Mouse (Mus musculus) skeletal muscle tissue, adult 2 months (tissue): ENCODE data around the gene Sorcs1.

Experiments
- DNase-seq: peaks from one replicate; pipeline ENCODE4 v3.0.0-alpha.2; 2012; ENCODE audit warnings: low read depth, low spot score

The Sorcs1 gene

DNA sequence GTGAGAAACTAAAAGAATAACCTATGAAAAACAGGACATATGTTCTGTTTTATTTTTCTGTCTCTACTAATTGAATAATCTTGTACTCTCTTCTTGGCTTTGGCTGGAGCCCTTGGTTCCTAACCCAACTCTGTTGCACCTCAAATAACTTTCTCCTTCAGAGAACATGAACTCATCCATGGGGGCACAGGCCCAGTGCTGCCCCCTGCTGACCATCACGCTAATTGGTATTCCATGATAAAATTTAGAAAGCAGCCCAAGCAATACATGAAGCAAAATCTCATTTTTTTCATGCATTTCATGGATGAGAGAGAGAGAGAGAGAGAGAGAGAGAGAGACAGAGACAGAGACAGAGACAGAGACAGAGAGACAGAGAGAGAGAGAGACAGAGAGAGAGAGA, 255.5 kb downstream of the Sorcs1 start:
- DNase-seq = no peak

DNA sequence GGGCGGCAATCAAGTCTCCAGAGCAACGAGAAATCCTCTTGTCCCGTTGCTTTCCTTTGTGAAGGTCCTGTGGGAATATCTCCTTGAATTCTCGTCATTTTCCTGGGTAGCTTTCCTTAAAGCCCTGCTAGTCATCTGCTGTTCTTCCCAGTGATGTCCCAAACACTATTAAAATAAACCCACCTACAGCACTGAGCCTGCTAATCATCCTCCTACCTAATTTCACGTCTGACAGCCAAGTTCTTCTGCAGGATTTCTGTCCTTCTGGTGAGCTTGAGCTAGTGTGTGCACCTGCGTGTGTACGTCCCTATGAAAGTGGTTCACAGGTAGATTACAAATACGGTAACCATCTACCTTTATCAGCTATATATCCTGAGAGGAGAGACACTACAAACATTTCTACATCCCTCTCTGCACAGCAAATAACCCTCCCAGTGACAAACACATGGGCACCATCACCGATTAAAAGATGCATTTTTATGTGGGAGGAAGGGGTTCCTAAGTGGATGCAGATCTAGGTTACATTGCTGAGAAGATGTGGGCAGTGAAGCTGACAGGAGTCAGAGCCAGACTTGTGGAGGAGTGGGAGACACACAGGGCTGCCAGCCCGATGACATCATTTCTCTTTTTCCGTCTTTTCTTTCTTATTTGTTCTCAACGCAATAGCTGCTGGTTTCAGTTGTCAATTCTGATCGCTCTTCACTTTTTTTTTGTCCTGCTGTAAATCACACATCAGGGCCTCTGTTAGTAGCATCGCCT, 259.3 kb downstream of the Sorcs1 start:
- DNase-seq = no peak

DNA sequence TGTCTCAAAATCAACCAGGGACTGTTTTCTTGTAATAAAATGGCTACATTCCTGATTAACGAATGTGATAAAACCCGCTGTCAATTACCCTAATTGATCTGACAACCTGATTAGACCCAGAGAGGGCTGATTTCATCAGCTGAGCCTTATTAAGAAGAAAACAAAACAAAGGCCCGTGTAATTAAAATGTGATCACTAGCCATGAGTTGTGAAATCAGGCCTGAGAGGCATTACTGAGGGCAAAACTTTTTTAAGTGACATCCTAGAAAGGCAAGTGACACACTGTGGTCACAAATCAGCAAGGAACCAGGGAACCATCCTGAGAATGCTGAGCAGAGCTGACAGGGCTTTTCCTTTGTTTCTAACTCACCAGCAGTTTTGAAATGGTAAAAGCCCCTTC, 267.9 kb downstream of the Sorcs1 start:
- DNase-seq = no peak

DNA sequence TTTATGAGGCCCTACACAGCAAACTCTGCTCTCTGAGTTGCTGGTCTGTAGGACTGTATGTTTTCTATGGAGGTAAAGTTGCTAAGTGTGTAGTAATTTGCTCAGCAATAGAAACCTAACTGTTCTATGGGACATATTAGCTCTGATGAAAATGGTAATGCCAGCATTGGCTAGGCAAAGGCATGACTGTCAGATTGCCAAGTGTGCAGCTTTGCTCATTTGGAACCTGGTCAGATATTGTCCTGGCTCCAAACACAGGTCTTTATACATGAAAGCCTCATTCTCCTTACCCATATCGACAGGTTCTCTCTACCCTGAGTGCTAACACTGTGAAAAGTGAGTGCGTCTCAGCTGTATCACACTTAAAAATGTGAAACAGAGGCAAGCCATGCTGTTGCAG, 280.1 kb downstream of the Sorcs1 start:
- DNase-seq = no peak

DNA sequence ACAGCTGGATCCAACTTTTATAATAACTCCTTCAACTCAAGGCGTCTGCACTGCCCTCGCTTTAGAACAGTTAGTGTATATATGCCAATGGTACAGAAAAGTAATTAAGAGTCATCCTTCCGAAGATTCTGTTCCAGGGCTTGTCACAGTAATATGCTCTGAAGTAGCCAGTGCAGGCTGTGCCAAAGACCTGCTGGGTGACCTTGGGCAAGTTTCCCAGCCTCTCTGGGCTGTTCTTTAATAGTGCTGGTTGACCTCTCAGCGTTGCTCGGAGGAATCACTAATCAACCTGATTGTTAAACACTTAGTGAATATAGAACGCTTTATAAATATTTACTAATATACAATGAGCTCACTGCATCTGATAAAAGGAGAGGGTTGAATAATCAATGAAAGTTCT, 282.7 kb downstream of the Sorcs1 start:
- no peak for DNase-seq

DNA sequence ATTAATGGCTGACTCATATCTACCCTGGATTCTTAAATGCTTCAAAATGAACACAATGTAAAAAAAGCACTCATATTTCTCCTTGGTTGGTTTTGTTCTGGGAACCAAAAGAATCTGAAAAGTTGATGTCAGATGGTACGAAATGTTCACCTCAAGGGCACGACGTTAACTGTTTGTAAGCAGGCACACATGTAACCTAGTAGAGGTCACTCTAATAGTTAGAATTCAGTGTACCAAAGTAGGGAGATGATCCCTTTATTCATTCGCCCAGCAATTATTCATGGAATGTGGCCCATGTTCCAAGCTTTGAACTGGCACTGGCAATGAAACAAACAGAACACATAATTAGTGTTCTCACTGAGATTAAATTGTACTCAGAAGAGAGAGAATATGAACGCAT, 284.3 kb downstream of the Sorcs1 start:
- DNase-seq = no peak

DNA sequence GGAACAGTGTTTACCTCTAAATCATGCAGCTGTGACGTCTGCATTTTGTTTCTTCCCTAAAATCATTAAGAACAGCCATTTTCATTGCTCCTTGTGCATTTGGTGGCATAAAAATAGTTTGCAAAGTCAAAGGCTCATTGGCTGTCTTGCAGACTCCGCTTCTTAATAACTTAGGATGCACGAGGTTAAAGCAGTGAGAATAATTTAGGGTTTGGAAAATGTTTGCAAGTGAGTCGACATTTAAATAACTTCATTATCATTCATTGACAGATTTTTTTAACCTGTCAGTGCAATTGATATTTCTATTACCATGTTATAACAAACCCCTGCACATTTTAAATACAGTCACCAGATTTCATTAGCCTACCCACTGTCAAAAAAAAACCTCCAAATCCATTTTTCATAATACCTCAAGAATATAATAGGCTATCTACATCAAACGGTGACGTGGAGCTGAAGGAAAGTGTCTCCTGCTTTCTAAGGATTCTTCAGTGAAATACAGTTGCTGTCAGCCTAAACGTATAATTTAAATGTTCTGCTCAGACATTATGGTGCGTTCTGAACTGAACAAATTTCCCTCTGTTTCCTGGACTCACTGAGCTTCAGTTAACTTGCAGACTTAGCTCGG, 288.4 kb downstream of the Sorcs1 start:
- DNase-seq = no peak

DNA sequence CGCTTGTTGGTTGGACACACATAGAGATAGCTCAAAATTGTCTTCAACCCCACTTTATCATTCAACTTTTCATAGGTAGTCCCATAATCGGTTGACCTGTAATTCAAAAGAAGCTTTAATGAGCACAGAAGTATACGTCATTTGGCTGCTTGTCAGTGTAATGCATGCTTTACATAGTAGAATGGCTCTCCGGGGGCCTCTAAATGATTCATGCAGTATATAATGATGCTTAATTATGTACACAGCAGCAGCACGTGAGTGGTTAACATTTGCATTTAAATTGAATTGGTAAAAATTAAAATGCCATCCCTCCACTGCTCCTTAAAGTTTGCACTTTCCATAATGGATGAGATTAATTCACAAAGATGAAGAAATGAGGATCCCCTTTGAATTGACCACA, 299.5 kb downstream of the Sorcs1 start:
- DNase-seq = no peak

DNA sequence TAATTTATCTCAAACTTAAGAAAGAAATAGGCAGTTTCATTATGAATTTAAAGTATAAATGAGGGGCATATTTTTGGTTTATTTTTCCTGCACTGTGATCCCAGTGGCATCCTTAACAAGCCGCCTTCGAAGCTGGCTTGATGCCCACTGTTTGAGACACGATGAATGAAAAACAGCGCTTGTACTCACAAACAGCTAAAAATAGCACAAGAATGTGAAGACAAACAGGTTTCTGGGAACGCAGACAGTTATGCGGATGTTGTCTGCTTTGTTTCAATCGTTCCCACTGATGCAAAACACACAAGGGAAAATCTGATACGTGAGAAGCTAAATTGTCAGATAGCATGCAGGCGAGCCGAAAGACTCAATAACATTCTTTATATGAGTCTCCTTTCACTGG, 303.7 kb downstream of the Sorcs1 start:
- DNase-seq = no peak

DNA sequence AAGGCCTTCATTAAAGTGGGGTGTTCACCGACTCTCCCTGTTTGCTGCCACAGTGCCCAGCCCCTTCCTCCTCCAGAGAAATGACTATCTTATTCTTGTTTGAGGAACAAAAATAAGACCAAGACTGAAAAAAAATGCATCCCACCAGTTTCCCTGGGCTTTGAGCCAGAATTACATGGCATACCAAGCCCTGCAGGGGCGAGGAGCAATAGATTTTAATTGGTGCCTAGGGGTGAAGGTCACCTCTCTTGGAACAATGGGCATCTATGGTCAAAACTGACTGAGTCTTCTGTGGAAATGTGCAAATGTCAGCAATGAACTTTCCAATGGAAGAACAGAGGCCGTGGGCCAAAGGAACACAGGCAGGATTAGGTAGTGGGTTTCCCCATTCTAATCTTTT, 312.0 kb downstream of the Sorcs1 start:
- no peak for DNase-seq

DNA sequence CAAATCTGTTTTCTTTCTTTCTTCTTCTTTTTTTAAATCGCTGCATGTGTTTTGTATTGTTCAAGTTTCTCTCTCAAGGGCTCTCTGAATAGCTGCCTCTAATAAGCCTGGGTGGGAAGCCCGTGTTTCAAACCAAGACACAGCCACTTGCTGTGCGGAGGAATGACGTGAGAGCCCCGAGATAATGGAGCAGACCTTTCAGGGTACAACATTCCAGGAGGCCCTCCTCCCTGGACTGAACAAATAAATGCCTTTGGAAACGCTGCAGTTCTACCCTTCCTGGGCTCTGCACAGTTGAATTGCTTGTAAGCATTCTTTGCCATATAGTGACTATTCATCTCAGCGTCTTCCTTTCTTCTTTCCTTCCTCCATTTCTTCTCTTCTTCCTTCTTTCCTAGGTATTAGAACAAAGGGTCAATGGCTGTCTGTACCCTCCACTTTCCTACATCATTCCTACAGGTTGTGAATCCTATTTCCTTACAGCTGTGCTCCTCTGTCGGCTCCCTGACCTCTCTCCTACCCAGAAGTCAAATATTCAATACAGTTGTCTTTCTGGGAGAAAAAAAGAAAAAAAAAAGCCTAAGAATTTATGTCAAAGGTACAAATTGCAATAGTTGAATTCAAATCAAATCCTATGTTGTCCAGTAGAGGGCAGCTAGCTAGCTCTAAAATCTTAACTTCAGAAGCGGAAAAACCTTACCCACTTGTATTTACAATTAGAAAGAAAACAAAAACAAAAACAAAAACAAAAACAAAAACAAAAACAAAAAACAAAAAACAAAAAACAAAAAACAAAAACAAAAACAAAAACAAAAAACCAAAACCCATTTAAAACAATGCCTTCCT, 315.6 kb downstream of the Sorcs1 start:
- DNase-seq = no peak

DNA sequence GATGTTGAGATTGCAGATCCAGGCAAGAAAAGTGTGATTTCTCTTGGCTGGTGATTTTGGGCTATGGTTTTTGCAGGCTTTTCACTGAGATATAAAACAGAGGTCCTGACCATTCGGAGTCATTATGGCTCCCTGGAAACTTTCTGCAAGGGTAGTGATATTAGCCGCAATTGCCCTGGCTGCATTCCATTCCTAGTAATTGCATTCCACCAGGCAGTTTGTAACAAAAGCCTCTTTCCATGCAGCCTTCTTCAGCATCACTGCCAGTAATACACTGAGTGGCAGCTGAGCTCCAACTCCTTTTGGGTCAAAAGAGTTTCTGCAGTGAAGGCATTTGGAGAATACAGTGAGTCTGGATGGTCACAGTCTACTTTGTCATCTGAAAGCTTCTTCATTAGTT, 319.9 kb downstream of the Sorcs1 start:
- DNase-seq = no peak

DNA sequence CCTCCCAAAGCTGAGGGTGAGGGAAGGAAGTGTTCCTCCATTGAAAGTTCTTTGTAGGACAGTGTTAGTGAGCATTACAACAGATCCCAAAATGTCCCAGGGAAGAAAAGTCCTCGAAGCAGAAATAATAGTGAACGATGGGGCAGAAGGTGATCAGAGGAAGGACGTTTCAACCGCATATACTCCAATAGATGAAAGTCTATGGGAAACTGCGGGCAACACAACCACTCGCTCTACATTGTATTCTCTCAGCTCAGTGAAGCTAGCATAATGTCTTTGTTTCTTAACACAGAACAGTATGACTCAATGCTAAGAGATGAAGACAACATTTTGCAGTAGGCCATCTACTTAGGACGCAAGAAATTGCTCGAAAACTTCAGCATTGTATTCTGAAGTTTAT, 339.2 kb downstream of the Sorcs1 start:
- no peak for DNase-seq

DNA sequence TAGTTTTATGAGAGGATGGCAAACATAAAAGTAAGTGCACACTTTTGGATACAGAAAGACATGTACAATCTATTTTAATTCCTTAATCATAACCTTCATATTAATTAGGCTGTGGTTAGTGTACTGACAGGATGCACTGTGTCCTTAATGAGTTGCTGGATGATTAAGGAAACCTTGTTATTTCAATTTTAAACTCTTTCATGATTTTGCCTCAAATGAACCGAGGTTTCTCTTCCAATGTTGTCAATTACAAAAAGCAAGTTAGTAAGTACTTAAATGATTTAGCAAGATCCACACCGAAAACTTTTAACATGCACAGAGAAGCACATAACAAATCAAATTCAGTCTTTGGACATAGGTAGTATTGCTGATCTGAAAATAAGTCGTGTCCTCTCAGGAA, 341.7 kb downstream of the Sorcs1 start:
- no peak for DNase-seq

DNA sequence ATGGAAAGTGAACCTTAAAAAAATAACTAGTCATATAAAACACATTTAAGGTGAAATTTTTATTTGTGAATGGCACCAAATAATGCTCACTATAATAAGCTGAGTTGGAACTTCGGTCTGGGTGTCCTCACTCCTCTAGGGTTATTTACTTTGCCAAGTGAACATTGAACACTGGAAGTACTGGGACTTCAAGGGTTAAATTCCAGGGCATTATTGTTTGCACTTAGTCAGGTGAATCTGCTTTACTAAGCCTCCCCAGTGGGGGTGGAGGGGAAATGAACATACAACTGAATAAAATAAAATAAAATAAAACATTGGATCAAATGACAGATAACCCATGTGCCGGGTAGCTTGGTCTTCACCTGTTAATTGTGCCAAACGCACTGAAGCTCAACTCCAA, 347.3 kb downstream of the Sorcs1 start:
- no peak for DNase-seq

DNA sequence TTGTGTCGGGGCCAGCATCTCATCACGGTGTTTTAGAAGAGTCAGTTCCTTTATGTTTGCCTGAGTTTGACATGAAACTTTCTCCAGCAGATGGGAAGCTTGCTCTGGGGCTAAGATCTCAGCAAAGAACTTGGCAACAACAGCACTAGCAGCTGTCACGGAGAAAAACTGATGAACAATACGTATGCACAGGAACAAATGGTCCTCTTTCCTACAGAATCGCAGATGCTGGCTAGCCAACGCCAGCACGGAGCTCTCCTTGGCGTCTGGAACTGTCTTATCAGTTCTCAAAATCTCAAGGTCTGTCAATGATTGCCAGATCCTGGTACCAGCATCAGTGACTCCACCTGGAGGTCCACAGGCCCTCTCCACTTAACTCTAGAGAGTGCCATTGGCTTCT, 350.6 kb downstream of the Sorcs1 start:
- no peak for DNase-seq

DNA sequence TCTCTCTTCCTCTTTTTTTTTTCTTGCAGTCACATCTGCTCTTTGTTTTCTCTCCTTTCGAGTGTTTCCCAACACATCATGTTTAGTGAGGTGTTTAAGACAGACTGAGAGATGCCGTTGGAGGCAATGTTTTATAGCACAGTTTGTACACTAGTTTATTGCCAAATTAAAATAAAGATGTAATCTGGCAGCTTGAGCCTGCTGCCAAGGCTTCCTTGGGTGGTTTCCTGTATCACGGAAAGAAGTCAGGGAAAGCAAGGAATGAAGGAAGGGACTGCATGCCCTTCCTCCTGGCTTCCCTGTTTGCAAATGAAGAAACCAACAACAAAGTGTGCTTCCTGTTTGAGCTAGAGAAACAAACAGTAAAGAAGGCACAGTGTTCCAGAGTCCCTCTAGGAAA, 352.3 kb downstream of the Sorcs1 start:
- DNase-seq = no peak

DNA sequence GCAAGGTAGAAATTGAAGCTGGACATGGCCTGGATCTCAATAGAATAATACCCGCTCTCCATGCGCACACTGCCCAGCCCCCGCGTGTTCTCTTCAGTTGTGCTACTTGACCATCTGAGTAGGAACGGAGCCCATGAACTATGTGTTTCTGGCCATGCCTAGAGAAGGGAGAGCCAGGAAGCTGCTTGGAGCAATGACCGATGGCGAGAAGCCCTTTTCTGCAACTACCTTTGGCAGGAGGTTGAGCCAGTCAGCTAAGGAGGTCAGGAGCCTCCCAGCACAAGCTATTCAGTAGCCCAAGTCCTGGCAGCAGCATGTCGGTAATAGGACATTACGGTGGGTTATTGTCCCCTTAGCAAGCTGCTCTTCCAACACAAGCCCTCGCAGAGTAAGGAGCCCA, 352.8 kb downstream of the Sorcs1 start:
- DNase-seq = peak; percentile 29

DNA sequence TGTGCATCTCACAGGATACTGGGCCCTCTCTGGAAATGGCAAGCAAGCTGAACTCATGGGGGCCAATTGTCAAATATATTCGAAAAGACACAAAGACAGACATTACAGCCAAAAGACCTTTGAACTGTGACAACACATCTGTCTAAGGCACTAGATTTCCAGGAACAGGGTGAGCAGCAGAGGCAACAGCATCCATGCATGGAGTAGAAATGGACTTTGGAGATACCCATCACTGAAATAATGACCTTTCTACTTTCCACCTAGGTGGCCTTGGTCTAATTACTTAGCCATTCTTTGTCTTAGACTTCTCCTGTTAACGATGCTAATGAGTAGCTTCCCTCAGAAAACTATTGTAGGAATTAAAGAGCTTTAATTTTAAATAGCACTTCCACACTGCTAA, 371.4 kb downstream of the Sorcs1 start:
- no peak for DNase-seq

DNA sequence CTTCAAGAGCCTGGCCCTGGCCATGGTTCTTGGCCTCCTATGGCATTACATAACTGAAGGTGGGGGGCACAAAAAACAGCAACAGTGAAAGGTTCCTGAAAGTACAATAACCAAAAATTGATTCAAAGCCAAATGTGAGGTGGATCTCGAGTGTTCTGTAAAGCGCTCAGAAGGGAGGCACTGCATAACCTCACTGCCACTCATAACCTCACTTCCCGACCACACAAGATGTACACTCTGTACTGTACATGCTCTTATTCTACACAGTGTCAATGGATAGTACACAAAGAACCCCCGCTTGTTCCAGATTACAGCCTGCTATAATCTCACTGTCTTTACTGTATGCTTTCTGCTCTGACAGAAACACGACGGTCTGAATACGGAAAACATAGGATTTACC, 384.2 kb downstream of the Sorcs1 start:
- no peak for DNase-seq

DNA sequence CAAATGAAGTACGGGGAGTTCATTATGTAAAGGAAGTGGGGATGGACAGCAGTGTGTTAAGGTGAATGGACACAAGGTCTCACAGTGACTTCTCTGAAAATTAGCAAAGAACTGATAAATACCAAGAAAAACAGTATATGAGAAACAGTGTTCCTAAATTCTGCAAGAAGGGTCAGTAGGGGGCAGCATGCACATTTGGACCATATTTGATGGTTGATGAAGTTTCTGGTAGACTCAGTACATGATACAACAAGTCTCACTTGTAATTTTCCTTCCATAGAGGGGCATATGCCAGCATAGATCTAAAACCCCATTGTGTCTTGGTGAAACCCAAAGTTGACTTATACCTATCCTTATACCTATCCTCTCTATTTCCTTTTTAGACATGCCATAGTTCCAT, 414.0 kb downstream of the Sorcs1 start:
- no peak for DNase-seq

DNA sequence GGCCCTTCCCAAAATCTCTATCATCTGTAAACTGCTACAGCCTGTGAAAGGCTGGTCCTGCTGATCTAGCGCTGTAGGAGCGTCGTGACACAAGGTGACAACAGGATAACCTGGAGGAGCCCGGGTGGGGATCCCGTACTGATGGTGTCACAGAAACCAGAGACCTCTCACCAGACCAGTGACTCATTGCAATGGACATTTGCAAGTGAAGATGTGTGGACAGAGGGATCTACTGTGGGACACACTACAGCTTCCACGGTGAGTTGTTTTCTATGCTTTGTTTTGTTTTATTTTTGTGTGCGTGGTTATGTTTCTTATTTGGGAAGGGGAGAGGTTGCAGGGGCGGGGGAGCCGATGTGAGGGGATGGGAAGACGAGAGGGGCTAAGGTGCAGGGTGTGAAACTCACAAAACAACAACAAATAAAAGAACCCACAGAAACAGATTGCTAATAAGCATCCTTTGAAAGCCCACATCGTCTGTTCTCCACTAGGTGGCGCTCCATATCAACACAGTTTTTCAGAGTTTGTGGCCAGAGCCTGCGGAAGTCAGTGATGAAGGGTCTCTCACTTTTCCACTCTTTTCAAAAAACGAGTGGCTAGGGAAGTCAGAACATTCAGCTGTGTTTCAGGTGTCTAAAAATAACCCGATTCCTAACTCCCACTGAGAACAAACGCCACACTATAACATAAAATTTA, 419.6 kb downstream of the Sorcs1 start:
- DNase-seq = no peak
